Mouse (Mus musculus) WW6 (cell line): ENCODE measurements around the gene 6030468B19Rik.
A peak's percentile ranks its signal among the peaks of the same experiment; 100 is the strongest.
"Not testable (repeated sequence)": the region's sequence is repeated elsewhere in the genome, so short reads cannot be mapped to it uniquely, and the experiment has no call there.

Experiments
- DNase-seq: peaks from one replicate; pipeline ENCODE4 v3.0.0-alpha.2; 2013; ENCODE audit warnings: low read depth, low spot score

6030468B19Rik gene

DNA sequence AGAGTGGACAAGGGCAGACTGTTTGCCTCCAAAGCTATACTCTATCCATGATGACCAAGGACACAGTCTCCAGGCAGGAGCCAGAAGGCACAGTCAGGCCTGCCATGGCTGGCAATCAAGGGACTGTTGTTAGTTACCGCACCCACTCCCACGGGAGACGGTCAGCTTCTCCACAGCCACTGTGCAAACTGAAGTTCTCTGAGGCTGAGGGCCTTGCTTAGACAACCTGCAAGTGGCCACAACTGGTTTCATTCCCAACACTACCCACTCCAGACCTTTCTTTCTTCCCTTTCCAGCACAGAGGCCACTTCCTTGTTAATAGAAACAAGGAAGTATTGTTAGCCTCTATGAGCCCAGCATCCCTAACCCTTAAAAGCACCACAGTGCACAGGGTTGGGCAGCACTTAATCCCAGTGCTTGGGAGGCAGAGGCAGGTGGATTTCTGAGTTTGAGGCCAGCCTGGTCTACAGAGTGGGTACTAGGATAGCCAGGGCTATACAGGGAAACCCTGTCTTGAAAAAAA, 5.8 kb downstream of the 6030468B19Rik start:
- DNase-seq = no peak

DNA sequence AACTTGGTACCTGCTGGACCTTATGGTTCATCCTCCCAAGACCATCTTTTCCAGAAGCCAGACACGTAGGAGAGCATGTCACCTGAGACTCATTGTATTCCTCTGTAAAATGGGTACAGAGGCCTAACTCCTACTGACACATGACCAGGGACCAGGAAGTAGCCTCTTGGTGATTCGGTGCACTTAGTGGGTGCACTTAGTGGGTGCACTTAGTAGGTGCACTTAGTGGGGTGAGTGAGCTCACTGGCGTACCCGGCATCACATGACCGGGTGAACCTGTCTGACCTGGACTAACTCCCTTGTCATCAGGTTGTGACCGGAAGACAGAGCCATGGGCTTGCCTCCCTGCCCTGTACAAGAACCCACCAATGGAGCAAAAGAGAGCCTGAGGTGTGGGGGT, 9.3 kb downstream of the 6030468B19Rik start:
- DNase-seq = no peak

DNA sequence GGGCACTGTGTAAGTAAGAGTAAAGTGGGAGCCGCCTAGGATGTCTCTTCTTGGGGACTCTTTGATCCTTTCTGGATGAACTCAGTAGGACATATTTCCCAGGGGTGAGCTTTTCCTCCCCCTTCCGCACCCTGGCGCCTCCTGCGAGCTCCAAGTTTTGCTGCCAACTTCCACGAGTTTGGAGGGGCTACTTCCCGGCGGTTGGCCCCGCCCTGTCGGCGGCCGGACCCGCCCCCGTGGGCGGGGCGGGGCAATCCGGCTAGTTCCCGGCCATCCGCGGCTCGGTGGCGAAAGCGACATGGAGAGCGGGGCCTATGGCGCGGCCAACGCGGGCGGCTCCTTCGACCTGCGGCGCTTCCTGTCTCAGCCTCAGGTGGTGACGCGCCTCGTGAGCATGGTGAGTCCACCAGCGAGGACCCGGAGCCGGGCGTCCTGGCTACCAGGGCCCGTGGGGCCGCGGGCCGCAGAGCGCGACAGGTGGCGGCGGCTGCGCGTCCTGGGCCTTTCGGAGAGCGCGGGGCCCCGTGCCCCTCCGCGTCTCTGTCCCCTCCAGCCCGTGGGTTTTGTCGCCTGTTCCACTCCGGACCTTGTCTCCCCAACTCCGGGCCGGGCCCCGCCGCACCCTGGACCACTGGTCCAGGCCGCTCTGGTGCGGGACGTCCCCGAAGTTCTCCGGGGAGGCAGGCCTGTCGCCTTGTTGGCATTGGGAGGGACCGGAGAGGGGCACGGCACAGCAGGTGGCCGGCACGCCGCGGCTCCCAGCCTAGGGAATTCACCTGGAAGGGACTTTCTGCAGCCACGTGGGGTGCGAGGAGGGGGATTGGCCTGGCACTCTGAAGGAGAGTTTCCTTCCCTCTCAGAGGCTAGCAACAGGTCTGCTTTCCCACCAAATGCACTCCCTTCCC, 12.2 kb downstream of the 6030468B19Rik start, which contains the start of the genes Gm20708 and Syngr2:
Gene Gm20708 (plus strand): TSS at position 262 of the 905 bp plus-strand sequence.
Gene Syngr2 (plus strand): TSS at position 262 of the 905 bp plus-strand sequence.
- DNase-seq = no peak

DNA sequence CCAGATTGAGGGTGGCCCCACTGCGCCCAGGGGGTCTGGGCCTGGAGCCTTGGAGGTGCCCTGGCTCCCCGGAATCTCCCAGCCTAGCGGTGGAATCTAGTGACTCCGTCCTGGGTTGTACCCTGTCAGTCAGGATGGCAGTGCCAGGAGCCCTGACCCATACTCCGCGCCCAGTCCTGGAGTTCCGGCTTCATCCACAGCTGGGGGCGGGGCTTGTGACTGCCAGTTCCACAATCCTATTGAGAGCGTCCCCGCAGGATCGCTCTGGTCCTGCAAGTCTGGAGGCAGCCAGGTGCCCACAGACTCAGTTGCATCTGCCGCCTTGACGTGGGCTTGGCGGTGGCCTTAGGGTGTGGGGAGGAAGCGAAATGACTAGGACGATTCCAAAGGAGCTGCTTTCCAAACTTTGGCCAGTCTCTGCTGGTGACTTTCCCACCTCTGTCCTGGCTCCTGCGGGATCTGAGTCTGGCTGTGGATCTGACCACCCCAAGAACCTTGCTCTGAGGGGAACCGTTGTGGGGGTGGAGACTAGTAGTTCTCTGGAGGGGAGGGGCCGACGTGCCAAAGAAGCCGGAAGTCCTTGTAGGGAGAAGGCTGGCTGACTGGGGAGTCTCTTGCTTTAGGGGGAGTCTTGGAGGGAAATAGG, 13.1 kb downstream of the 6030468B19Rik start:
- no peak for DNase-seq

DNA sequence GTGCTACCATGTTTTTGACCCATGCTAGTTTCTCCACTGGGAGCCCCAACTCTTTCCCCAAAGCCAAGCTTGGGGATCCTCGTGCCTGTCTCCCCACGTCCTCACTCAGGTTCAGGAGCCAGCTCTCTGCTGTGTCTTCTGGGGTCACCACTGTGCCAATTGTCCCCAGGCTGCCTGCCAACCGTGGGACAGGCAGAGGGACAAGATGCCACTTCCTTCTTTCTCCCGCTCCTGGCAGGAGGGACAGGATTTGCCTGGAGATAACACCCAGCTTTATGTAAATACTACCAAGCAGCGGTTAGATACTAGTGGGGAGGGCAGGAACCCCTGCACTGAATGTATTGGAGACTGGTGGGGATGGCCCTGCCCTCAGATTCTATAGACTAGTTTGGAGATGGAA, 16.4 kb downstream of the 6030468B19Rik start:
- no peak for DNase-seq

DNA sequence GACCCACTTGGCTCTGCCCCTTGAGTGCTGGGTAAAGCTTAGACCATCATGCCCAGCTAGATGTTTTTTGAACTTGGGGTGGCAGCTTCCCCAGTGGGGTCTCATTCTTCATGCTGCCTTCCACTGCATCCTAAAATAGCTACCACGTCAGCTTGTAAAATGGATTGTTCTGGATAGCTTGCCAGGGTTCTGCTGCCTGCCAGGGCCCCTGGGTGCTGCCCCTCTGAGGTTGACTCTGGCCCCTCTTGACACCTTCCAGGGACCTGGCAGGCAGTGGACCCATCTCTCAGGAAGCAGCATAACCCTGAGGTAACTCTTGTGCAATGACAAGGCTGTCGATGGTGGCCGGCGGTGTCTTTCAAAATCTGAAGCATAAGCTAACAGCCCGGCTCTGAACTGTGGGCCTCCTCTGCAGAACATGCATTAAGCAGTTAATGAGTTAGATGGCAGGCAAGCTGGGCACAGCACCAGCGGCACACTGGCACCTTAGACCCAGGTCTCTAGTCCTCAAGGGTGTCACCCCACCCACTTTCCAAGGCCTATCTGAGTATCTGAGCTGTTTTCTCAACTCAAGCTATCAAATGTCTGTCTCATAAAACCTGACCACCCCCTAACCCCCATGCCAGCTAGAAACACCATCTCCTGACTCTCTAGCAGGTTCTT, 17.4 kb downstream of the 6030468B19Rik start:
- DNase-seq = no peak

DNA sequence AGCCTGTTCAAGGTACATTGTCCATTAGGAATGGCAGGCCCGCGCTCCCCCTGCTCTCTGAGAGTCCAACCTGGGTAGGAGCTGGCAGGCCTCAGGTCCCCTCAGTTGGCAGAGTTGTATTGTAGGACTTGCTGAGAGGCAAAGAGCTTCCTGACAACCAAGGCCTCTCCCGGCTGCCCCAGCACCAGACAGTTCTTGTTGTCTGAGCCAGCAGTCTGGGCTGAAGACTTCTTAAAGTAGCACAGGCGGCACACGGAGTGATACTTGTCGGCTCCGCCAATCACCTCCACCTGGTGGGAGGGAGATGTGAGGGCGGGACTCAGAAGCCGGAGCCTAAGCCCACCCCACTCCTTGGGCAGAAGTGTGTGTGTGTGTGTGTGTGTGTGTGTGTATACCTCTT, 18.4 kb downstream of the 6030468B19Rik start:
- not testable (repeated sequence) for DNase-seq

DNA sequence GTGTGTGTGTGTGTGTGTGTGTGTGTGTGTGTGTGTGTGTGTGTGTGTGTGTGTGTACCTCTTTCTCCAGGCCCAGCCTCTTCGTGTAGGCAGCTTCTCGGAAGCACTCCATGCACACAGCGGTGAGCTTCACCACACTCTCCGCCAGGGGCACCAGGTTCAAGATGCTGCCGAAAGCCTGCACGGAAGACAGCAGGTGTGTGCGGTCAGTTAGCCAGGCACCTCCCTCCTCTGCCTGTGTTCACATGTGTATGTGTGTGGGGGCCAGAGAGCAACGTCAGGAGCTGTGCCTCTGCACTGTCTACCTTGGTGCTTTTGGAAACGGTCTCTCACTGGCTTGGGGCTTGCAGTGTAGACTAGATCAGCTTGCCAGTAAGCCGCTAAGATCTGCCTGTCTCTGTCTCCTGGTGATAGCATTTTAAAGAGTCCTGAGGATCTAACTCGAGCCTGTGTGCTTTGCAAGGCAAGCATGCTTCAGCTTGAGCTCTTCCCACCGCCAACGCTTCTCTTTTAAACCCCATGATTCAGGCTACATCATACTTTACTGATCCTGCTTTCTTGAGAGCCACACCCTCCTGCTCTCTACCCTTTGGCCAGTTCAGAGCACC, 19.0 kb downstream of the 6030468B19Rik start:
- no peak for DNase-seq

DNA sequence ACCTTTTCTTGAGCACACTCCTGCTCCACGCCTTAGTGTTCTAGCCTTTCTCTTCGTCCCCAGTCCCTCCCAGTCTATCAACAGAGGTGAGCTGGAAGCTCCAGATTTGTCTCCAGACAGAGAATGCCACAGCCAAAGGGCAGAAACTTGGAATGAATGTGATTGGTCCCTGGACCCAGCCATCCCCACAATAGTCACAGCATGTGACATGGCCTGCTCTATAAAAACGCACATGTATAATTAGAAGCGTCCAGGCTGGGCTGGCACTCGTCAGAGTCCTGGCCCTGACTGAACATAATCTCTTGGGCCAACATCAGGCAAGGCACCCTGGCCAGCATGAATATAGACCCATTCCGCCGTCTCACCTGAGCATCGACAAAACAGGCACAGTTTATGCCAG, 21.6 kb downstream of the 6030468B19Rik start:
- no peak for DNase-seq

DNA sequence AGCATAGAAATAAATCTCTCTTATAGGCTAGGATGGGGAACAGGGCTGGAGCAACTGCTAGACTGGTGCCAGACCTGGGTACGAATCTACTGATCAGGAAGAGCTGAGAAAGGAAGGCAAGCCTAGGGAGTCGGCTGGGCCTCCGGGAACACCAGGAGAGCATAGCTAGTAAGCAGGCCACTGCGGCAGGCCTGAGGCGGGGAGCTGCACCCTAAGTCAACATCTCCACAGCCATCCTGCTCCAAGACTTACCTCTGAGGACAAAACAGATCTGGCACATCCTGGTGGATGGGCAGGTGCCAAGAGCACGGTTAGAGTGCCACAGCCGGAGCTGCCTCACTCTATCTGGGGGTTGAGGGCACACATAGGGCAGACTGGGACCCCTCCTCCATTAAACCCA, 22.7 kb downstream of the 6030468B19Rik start:
- DNase-seq = no peak

DNA sequence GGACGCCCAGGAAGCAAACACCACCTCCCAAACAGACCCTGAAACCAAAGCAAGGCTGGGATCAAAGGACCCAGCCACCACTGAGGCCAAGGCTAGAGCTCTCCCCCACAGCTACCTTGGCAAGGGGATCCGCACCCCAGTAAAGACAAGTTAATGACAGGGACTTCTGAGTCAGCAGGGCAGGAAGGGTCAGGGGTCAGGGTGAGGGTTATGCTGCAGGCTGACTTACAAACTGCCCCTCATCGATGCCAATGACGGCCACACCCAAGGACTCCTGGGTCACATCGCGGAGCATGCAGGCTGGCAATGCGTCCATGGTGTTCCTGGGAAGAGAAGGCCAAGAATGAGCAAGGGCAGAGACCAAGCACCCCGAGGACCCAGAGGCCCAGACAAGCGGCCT, 24.4 kb downstream of the 6030468B19Rik start:
- no peak for DNase-seq

DNA sequence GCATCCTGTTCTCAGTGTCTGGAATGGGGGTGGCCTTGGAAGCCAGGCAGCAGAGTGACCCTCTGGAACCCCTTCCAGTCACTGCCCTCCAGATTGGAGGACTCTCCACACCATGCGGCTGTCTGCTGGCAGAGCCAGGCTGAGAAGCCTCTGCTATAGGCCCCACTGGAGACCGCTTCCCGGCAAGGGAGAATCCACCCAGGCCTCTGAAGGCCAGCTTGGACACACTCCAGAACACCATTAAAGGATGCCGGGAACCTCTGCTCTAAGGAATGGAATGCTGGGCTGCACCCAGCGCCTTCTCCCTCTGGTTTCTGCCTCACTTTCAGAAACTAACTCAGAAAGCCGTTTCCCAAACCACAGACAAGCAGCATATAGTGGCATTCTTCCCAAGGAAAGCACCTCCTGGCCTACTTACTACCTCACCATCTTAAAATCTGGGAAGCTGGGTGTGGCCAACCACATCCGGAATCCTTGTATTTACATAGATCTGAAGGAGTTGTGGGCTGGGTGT, 25.3 kb downstream of the 6030468B19Rik start:
- DNase-seq = no peak

DNA sequence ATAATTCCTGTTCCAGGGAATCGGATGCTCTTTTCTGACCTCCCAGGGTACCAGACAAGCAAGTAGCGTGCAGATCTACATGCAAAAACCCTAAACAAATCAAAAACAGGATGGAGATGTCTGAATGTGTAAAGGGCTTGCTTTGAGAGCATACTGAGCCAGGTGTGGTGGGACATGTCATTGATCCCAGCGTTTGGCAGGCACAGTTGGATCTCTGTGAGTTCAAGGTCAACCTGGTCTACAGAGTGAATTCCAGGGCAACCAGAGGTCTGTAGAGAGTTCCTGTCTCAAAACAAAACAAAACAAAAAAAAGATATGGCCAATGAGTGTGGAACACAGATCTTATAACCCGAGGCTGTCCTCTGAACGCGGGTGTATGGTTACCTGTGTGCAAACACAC, 26.0 kb downstream of the 6030468B19Rik start:
- DNase-seq = no peak

DNA sequence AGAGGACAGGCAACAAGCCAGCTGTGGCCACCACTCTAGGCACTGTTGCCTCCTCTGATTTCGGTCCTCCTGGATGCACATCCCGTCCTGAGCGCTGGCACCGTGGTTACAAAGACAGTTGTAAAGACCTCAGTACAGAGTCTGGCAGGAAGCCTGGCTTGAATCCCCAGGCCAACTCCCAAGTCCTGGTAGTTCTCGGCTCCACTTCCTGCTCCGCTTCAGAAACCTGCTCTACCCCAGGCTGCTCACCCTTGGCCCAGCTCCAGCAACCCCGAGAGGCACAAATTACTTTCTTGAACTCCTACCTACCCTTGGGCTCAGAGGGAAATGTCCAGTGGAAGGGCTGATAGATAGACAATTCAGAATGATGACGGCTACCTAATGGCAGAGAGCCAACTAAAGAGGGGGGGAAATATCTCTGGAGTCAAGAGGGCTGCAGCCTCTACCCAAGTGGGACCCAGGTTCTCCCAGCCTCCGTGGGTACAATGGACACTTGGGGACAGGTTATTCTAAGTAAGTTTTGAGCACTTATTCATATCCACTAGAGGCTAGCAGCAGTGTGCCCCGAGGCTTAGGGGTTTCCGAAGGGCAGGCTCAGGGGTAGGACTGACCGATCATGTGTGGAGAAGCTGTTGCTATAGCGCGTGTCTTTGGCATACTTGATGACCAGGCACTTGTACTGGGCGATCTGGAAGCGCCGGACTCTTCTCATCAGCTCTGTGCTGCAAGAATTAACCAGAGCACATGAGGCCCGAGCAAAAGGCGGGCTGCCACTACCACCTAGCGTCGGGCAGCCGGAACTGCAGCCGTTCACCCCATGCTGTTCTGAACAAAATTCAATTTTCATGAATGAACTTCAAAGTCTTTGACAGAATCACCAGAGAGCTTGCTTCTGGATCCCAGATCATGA, 26.9 kb downstream of the 6030468B19Rik start:
- DNase-seq = no peak

DNA sequence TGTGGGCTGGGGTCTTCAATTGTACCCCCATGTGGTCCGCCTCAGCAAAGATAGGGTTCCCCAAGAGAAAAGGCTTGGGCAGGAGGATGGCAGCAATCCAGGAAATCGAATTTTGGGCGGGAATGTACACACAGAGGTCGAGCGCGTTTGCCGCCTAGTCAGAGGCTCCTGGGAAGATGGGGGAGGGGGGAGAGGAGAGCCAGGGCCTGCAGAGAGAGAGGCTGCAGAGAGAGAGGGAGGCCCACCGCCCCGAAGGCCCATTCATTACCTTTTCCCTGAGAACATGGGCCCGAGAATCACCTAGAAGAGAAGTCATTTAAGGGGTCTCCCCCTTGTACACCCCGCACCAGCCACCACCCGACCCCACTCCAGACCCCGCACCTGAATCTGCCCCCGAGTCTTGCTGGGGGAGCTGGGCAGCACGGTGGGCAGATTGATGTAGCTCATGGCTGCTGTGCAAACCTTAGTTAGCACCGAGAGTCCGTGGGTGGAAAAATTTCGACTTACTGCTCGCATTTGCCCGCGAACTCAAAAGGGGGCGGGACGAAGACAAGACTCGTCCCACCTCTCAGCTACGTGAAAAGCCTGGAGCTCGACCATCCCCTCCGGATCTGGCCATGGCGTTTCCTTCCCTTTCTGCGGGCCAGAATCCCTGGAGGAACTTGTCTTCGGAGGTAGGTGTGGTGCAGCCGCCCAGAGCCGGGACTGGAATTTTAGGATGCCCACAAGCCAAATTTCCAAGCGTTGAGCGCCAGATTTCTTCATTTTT, 28.1 kb downstream of the 6030468B19Rik start, which contains the start of the genes Afmid and Tk1:
Gene Afmid (plus strand): TSS at position 592 of the 769 bp plus-strand sequence.
Gene Tk1 (minus strand): TSS at position 760 of the 769 bp plus-strand sequence.
- DNase-seq = peak; percentile 91

DNA sequence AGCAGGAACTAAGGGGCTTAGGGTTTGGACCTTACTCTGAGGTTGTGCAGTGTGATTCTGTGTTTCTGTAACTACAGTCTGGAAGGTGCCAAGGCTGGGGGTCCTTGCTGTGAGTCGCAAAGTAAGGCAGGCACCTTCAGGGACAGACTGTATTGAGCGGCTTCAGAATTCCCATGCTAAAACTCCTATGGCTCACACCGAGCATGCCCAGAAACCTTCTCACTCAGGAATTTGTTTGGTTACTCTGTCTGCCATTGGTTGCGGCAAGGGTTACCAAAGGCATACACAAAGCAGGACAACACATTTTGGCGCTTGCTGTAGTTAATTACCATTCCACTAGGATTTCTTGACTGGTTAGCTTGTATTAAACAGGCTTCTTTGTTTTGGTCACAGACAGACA, 28.7 kb downstream of the 6030468B19Rik start:
- no peak for DNase-seq

DNA sequence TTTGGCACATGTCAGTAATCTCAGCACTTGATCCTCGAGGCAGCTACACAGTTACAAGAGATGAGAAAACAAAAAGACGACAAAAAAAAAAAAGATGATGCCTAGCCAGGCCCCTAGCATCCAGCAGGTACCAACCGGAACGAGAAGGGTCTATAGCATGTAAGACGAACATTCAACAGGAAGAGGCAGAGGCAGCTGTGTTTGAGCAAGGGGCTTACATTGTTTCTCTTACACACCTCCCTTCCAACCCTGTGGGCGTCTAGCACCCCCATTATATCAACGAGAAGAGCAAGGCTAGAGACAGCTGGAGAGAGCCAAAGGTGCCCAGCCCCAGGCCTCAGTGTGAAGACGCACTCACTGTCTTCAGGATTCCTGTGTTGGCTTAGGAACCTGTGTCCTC, 29.5 kb downstream of the 6030468B19Rik start:
- DNase-seq = no peak

DNA sequence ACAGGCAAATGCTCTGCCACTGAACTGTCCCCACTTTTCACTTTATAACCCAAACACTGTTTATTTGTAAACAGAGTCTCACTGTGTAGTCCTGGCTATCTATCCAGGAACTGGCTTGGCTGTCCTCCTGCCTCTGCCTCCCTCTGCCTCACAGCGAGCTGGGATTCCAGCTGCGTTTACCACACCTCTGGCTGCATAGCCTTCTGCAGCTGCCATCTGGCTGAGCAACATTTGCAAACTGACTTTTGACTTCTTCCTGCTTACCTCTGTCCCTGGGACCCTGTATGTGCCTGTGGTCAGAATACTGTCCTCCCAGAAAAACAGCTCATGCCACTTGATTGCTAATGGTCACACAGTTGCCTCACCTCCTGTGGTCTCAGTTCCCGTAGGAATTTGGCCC, 29.9 kb downstream of the 6030468B19Rik start:
- DNase-seq = no peak

DNA sequence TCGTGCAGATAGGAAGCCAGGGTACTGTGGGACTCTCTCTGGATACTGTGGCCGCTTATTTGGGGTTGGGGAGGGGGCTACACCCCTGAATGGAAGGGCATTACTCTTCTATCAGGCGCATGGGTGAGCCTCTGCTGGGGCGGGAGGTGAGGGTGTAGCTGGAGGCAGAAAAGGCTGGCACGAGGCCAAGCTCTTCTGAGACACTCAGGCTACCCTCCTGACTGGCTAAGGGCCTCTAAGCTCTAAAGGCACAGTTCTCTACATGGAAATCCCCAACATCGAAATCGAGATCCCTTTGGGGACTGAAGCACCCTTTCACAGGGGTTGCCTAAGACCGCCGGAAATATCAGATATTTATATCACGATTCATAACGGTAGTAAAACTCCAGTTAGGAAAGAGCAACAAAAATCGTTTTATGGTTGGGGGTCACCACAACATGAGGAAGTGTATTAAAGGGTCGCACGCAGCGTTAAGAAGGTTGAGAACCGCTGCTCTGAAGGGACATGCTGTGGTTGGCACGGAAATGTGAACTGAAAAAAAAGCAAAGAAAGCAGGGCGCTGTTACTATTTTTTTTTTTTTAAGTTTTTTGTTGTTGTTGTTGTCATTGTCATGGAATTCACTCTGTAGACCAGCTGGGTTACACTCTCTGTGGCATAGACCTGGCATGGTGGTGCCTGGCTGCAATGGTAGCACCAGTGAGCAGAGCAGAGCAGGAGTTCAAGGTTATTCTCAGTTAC, 30.9 kb downstream of the 6030468B19Rik start:
- DNase-seq = no peak
